Mouse (Mus musculus): ENCODE results near the gene Stk38l. TPM values are rescaled to one million over a fixed set of nuclear protein-coding genes. Genes with fewer than 3 reads are reported as not detected.

Gene Stk38l
- polyA plus RNA-seq, 2 experiments: 1.7 to 4.4 TPM

DNA sequence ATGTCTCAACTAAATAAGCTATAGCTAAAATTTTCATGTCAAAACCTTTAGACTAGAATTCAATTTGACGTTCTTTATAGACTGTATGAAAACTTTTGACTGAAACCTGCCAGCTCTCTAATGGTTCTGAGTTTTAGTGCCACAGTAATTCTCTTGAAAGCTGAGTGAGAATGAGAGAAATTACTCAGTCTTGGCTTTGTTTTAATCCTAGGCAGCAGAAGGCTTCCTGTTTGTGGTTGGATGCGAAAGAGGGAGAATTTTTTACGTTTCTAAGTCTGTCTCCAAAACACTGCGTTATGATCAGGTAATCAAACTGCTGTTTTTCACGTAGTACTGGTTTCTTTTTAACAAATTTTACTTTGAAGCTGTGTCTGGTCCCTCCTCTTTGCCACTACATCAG lies 88.2 kb downstream of the Stk38l start:
- Histone ChIP-seq H3K9ac (replicated peaks) (no peak overlapping the region), H3K4me2 (ENCODE audit: low read depth) (no peak overlapping the region), H3K4me3 (ENCODE audit: insufficient read depth in 1 of 2, low read depth in 2 of 2, low read length in 2 of 2) (no peak overlapping the region), H3K9me3 (ENCODE audit: control insufficient read depth, low read length) (no peaks in the 10 kb centered on the region), H3K4me1 (replicated peaks; ENCODE audit: control insufficient read depth in 2 of 2, insufficient read depth in 2 of 2, low read length in 1 of 2) (no peaks in the 10 kb centered on the region), H3K27me3 (ENCODE audit: control insufficient read depth, insufficient read depth, low read length) (no peaks in the 10 kb centered on the region), H3K27ac (no peak overlapping the region), H3K36me3 (replicated peaks; ENCODE audit: control insufficient read depth, insufficient read depth, low read depth) (no peaks in the 10 kb centered on the region)
- WGBS (ENCODE audit: insufficient replicate concordance): 47% methylated on average over 5 of the region's 5 CpGs
- DNase-seq (ENCODE audit: low read depth in 3 of 3, low spot score in 3 of 3): no peak
- no peak for TF ChIP-seq CTCF (IDR thresholded peaks at IDR 0.05; ENCODE audit: low read depth)
- TF ChIP-seq EP300 (IDR thresholded peaks at IDR 0.05; ENCODE audit: low read depth): no peak
- no peak for ATAC-seq (ENCODE audit: insufficient read depth)

DNA sequence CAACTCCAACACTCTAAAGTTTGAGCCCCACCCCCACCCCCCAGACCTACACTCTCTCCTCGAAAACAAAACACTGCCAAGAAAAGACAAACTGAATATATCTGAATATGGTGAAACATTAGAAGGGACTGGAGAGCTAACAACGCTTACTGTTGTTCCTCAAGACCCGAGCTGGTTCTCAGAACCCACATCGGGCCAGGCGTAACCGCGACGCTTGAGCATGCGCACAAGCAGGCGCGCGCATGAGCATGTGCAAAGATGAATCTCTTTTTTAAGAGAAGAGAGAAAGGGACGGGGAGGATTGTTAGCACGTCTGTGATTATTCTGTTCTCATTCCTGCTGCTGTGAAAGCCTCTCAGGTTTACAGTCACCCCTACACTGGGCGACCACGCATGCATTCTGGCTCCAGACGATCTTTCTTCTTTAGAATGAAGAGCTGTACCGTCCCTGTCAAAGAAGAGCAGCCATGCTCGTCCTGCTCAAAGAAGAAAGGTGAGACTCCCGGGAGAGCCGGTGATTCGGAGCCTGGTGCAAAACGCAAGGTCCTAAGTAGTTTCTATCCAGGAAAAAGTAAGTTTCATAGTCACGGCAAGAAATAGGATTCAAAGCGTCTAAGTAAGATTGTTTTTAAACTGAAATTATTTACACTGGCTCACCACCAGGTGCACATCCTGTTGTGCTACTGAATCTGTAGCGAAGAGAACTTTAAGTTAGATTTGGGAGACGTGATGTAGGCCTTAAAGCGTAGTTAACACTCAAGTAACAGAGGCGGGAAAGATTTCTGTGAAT lies 95.6 kb downstream of the Stk38l start:
- H3K27me3 ChIP-seq (ENCODE audit: control insufficient read depth, insufficient read depth, low read length): no peaks in the 10 kb centered on the region
- H3K4me2 ChIP-seq (ENCODE audit: low read depth): no peak overlapping the region
- no peak for ATAC-seq (ENCODE audit: insufficient read depth)
- WGBS (ENCODE audit: insufficient replicate concordance): 74% methylated on average over 29 of the region's 29 CpGs
- DNase-seq (ENCODE audit: low read depth in 3 of 3, low spot score in 3 of 3): no peak
- H3K27ac ChIP-seq: no peak overlapping the region
- H3K36me3 ChIP-seq (replicated peaks; ENCODE audit: control insufficient read depth, insufficient read depth, low read depth): no peaks in the 10 kb centered on the region
- TF ChIP-seq EP300 (IDR thresholded peaks at IDR 0.05; ENCODE audit: low read depth) (no peak), CTCF (IDR thresholded peaks at IDR 0.05; ENCODE audit: low read depth) (no peak)
- no peak overlapping the region for H3K4me3 ChIP-seq (ENCODE audit: insufficient read depth in 1 of 2, low read depth in 2 of 2, low read length in 2 of 2)
- H3K9me3 ChIP-seq (ENCODE audit: control insufficient read depth, low read length): no peaks in the 10 kb centered on the region
- no peak overlapping the region for H3K9ac ChIP-seq (replicated peaks)
- peaks cover 0 to 3% of the 10 kb centered on the region in 2 experiments; a peak in 1 of 4 replicates for H3K4me1 ChIP-seq (replicated peaks; ENCODE audit: control insufficient read depth in 2 of 2, insufficient read depth in 2 of 2, low read length in 1 of 2)

DNA sequence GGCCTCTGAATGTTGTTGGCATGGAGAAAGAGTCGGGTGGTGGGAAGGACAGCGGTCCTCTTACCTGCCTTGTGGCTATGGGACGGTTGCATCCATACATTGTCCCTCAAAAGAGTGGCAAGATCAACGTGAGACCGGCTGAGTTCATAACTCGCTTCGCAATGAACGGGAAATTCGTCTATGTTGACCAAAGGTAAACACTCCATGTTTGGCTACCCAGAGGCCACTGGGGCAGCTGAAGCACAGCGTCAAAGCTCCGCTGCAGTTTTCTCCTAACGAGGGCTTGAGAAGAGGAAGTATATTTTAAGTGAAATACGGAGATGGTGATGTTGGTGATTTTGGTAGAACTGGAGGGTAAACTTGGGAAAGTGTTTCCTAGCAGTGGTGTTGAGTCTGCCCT lies 97.2 kb downstream of the Stk38l start:
- WGBS (ENCODE audit: insufficient replicate concordance): 67% methylated on average over 13 of the region's 13 CpGs
- ATAC-seq (ENCODE audit: insufficient read depth): no peak

DNA sequence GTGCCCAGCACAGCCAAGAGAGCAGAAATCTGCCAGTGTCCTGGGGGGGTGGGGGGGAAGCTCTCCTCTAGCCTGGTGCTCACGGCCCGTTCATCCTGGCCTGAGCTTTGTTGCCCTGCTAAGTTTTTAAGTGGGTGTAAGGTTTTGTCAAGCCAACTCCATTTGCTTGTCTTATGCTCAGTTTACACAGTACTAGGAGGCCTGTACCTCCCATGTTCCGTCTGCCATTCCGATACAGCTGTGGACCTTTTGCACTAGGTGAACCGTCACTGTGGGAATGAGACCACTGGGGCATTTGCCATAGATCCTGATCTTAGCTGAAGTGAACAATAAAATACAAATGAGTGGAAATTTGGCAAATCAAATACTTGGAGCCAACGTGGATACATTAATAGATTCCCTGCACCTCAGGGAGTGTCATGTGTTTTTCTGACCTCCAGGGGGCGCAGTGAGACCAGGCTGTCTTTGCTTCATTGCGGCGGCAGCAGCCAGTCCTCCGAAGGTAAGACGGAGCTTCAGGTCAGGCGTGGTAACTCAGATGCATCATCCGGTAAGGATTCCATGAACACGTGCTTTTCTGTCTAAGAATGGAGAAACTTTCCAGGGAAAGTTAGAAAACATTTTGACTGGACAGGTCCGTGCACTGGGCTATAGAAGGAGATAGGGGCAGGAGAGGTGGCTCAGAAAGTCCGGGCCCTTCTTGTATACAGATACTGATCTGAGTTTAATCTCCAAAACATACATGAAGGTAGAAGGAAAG lies 100.1 kb downstream of the Stk38l start:
- H3K27ac ChIP-seq: no peak overlapping the region
- WGBS (ENCODE audit: insufficient replicate concordance): 39% methylated on average over 16 of the region's 16 CpGs
- H3K36me3 ChIP-seq (replicated peaks; ENCODE audit: control insufficient read depth, insufficient read depth, low read depth): no peaks in the 10 kb centered on the region
- no peaks in the 10 kb centered on the region for H3K27me3 ChIP-seq (ENCODE audit: control insufficient read depth, insufficient read depth, low read length)
- H3K4me3 ChIP-seq (ENCODE audit: insufficient read depth in 1 of 2, low read depth in 2 of 2, low read length in 2 of 2): no peak overlapping the region
- no peaks in the 10 kb centered on the region for H3K9me3 ChIP-seq (ENCODE audit: control insufficient read depth, low read length)
- DNase-seq (ENCODE audit: low read depth in 3 of 3, low spot score in 3 of 3) (peak; percentile 12 to 30 (median 14)), ATAC-seq (ENCODE audit: insufficient read depth) (no peak)
- H3K4me2 ChIP-seq (ENCODE audit: low read depth): no peak overlapping the region
- TF ChIP-seq EP300 (IDR thresholded peaks at IDR 0.05; ENCODE audit: low read depth) (no peak), CTCF (IDR thresholded peaks at IDR 0.05; ENCODE audit: low read depth) (peak; percentile 95)
- peaks cover 0 to 3% of the 10 kb centered on the region in 2 experiments; a peak in 1 of 4 replicates for H3K4me1 ChIP-seq (replicated peaks; ENCODE audit: control insufficient read depth in 2 of 2, insufficient read depth in 2 of 2, low read length in 1 of 2)
- H3K9ac ChIP-seq (replicated peaks): no peak overlapping the region

More for the DNA sequence above, 97.2 kb downstream of the Stk38l start:
- peaks cover 0 to 3% of the 10 kb centered on the region in 2 experiments; a peak in 1 of 4 replicates for H3K4me1 ChIP-seq (replicated peaks; ENCODE audit: control insufficient read depth in 2 of 2, insufficient read depth in 2 of 2, low read length in 1 of 2)
- no peak for TF ChIP-seq EP300 (IDR thresholded peaks at IDR 0.05; ENCODE audit: low read depth)
- TF ChIP-seq CTCF (IDR thresholded peaks at IDR 0.05; ENCODE audit: low read depth): no peak
- no peak overlapping the region for H3K4me2 ChIP-seq (ENCODE audit: low read depth)
- H3K27me3 ChIP-seq (ENCODE audit: control insufficient read depth, insufficient read depth, low read length): no peaks in the 10 kb centered on the region
- no peak overlapping the region for H3K9ac ChIP-seq (replicated peaks)
- DNase-seq (ENCODE audit: low read depth in 3 of 3, low spot score in 3 of 3): peak in 1 of 3 experiments; percentile 7
- H3K4me3 ChIP-seq (ENCODE audit: insufficient read depth in 1 of 2, low read depth in 2 of 2, low read length in 2 of 2): no peak overlapping the region
- H3K9me3 ChIP-seq (ENCODE audit: control insufficient read depth, low read length): no peaks in the 10 kb centered on the region
- no peaks in the 10 kb centered on the region for H3K36me3 ChIP-seq (replicated peaks; ENCODE audit: control insufficient read depth, insufficient read depth, low read depth)
- no peak overlapping the region for H3K27ac ChIP-seq

DNA sequence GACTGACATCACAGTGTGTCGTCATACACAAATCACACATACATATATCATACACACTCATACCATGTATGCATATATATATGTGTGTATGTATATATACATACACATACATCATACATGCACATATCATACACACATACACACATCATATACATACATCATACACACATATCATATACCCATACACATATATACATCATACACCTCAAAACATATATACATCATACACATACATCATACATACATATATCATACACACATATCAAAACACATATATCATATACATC lies 100.6 kb downstream of the Stk38l start:
- Histone ChIP-seq H3K9ac (replicated peaks) (no peak overlapping the region), H3K36me3 (replicated peaks; ENCODE audit: control insufficient read depth, insufficient read depth, low read depth) (no peaks in the 10 kb centered on the region), H3K27ac (no peak overlapping the region), H3K4me2 (ENCODE audit: low read depth) (no peak overlapping the region), H3K27me3 (ENCODE audit: control insufficient read depth, insufficient read depth, low read length) (no peaks in the 10 kb centered on the region), H3K9me3 (ENCODE audit: control insufficient read depth, low read length) (no peaks in the 10 kb centered on the region), H3K4me1 (replicated peaks; ENCODE audit: control insufficient read depth in 2 of 2, insufficient read depth in 2 of 2, low read length in 1 of 2) (peaks cover 0 to 3% of the 10 kb centered on the region in 2 experiments; a peak in 1 of 4 replicates), H3K4me3 (ENCODE audit: insufficient read depth in 1 of 2, low read depth in 2 of 2, low read length in 2 of 2) (no peak overlapping the region)
- no peak for ATAC-seq (ENCODE audit: insufficient read depth)
- TF ChIP-seq CTCF (IDR thresholded peaks at IDR 0.05; ENCODE audit: low read depth) (no peak), EP300 (IDR thresholded peaks at IDR 0.05; ENCODE audit: low read depth) (no peak)
- no peak for DNase-seq (ENCODE audit: low read depth in 3 of 3, low spot score in 3 of 3)
- 79% methylated on average over 1 of the region's 1 CpGs for WGBS (ENCODE audit: insufficient replicate concordance)

Other genes with a start within 250 kb of the Stk38l start
- 0.53 and 0.64 TPM in 2 replicates for gene Itpr2, start 222.8 kb upstream of the Stk38l start, polyA plus RNA-seq (2012; rRNA removed)
- gene Itpr2, start 222.8 kb upstream of the Stk38l start, polyA plus RNA-seq (2014; fragmentation: Nextera tagmentation; extraction: Ambion mirVana): 1.7 and 2.5 TPM in 2 replicates
- 23.3 and 42.1 TPM in 2 replicates for gene Fgfr1op2, start 147.8 kb upstream of the Stk38l start, polyA plus RNA-seq (2012; rRNA removed)
- 92.6 and 99.8 TPM in 2 replicates for gene Fgfr1op2, start 147.8 kb upstream of the Stk38l start, polyA plus RNA-seq (2014; fragmentation: Nextera tagmentation; extraction: Ambion mirVana)
- gene Ints13, start 147.2 kb upstream of the Stk38l start, polyA plus RNA-seq (2012; rRNA removed): 14.7 and 23.2 TPM in 2 replicates
- 27.8 and 29.0 TPM in 2 replicates for gene Ints13, start 147.2 kb upstream of the Stk38l start, polyA plus RNA-seq (2014; fragmentation: Nextera tagmentation; extraction: Ambion mirVana)
- 34.7 and 44.7 TPM in 2 replicates for gene Med21, start 82.4 kb upstream of the Stk38l start, polyA plus RNA-seq (2012; rRNA removed)
- gene Med21, start 82.4 kb upstream of the Stk38l start, polyA plus RNA-seq (2014; fragmentation: Nextera tagmentation; extraction: Ambion mirVana): 64.1 and 65.8 TPM in 2 replicates
- 9.4 and 11.2 TPM in 2 replicates for gene Tm7sf3, start 82.2 kb upstream of the Stk38l start, polyA plus RNA-seq (2012; rRNA removed)
- gene Tm7sf3, start 82.2 kb upstream of the Stk38l start, polyA plus RNA-seq (2014; fragmentation: Nextera tagmentation; extraction: Ambion mirVana): 24.8 and 27.6 TPM in 2 replicates
- 0.47 and 0.49 TPM in 2 replicates for gene Arntl2, start 71.1 kb downstream of the Stk38l start, polyA plus RNA-seq (2012; rRNA removed)
- 0.08 and 0.10 TPM in 2 replicates for gene Arntl2, start 71.1 kb downstream of the Stk38l start, polyA plus RNA-seq (2014; fragmentation: Nextera tagmentation; extraction: Ambion mirVana)
- not detected in 2 replicates for gene Smco2, start 125.1 kb downstream of the Stk38l start, polyA plus RNA-seq (2012; rRNA removed)
- gene Smco2, start 125.1 kb downstream of the Stk38l start, polyA plus RNA-seq (2014; fragmentation: Nextera tagmentation; extraction: Ambion mirVana): not detected in 2 replicates
- gene Ppfibp1, start 163.5 kb downstream of the Stk38l start, polyA plus RNA-seq (2012; rRNA removed): 3.9 and 5.2 TPM in 2 replicates
- 7.8 and 9.1 TPM in 2 replicates for gene Ppfibp1, start 163.5 kb downstream of the Stk38l start, polyA plus RNA-seq (2014; fragmentation: Nextera tagmentation; extraction: Ambion mirVana)
- not detected in 2 replicates for gene 1700034J05Rik, start 229.4 kb downstream of the Stk38l start, polyA plus RNA-seq (2012; rRNA removed)
- not detected in 2 replicates for gene 1700034J05Rik, start 229.4 kb downstream of the Stk38l start, polyA plus RNA-seq (2014; fragmentation: Nextera tagmentation; extraction: Ambion mirVana)